Mouse (Mus musculus): ENCODE results near the gene Tmod1.

The Tmod1 gene

GRCm38 (mm10) chr4:46131791-46132190 lies 93.1 kb downstream of the Tmod1 start:
- no peak for DNase-seq (ENCODE audit: low spot score)

GRCm38 (mm10) chr4:46137629-46138286 lies 99.0 kb downstream of the Tmod1 start:
- peak; percentile 18 for DNase-seq (ENCODE audit: low spot score)

GRCm38 (mm10) chr4:46138287-46139222 lies 99.8 kb downstream of the Tmod1 start, which contains the start of the genes Ncbp1 and Tstd2:
Ncbp1 (plus strand) TSS chr4:46138613.
Tstd2 (minus strand) TSS chr4:46138694.
- DNase-seq (ENCODE audit: low spot score) = peak; percentile 94

- no peak for DNase-seq (ENCODE audit: low spot score)
These were observed 105.6 kb downstream of the Tmod1 start for GRCm38 (mm10) chr4:46144323-46144722.

DNA sequence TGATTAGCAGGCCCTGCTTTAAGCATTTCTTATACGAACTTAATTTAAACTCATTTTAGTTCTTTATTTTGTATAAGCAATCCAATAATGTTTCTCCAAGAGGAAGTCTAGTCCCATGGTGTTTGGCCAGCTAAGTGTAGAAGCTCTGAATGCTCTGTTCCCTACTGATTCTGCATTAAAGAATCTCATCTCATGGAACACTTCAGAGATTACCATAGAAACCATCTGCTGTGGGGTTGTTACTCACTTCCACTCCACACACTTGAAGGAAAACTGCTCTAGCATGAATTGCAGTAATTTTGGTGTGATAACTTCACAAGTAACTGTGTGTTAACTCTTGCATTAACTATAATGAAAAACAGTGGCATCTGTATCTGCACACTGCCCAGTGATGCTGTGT lies 108.1 kb downstream of the Tmod1 start:
- no peak for DNase-seq (ENCODE audit: low spot score)

DNA sequence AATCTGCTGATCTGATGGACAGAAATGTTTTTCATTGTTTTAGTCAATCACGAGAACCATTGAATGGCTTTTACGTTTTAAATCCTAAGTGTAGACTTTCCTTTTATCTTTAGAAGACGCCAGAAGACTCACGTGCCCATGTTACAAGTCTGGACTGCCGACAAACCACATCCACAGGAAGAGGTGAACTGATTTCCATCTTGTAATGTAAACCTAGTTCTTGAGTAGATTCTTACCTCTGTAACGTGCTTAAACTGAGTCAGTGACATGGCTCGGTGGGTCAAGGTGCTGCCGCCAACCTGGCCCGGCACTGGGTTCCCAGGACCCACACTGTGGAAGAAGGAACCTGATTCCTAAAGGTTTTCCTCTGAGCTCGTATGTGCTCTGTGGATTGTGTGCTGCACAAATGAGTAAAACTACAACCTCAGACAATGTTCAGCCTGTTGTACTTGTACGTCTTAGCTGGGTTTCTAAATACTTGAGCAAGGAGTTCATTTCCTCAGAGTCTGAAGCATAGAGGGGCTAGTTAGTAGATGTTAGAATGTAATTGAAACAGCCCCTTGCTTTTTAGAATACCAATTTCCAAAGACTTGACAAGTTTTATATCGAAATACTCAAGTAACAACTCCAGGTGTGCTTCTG lies 113.3 kb downstream of the Tmod1 start:
- DNase-seq (ENCODE audit: low spot score) = no peak

- no peak for DNase-seq (ENCODE audit: low spot score)
These were observed 125.3 kb downstream of the Tmod1 start for GRCm38 (mm10) chr4:46164027-46164426.

Data from embryo, embryonic 10 days (tissue).